Mouse (Mus musculus) embryonic facial prominence, embryonic 15.5 days (tissue): ENCODE results near the gene Dnajb4. TPM values are rescaled to one million over a fixed set of nuclear protein-coding genes. Genes with fewer than 3 reads are reported as not detected.
A peak's percentile ranks its signal among the peaks of the same experiment; 100 is the strongest.

ENCODE experiments used
- ATAC-seq: fragments of 200-750 bp; cut with Nextera tagmentation; 2 replicates; pipeline ENCODE4 v1.8.0; 2017; ENCODE audit warnings: low read depth, moderate TSS enrichment; ENCODE audit not compliant: insufficient number of reproducible peaks, low FRiP score, low TSS enrichment
- H3K27ac ChIP-seq: fragments of 300-500 bp; sonication (generic); replicated peaks from 2 replicates; pipeline ENCODE4 v1.5.1; 2015; ENCODE audit warnings: mild to moderate bottlenecking, inconsistent platforms
- H3K27me3 ChIP-seq: fragments of 300-500 bp; sonication (generic); 2 replicates; pipeline ENCODE4 v1.6.1; 2015; ENCODE audit warnings: inconsistent platforms
- H3K36me3 ChIP-seq: fragments of 300-500 bp; sonication (generic); 2 replicates; pipeline ENCODE4 v1.6.1; 2015; ENCODE audit warnings: mild to moderate bottlenecking, inconsistent platforms
- H3K4me1 ChIP-seq: fragments of 300-500 bp; sonication (generic); 2 replicates; pipeline ENCODE4 v1.6.1; 2015; ENCODE audit warnings: inconsistent platforms
- H3K4me2 ChIP-seq: fragments of 300-500 bp; sonication (generic); replicated peaks from 2 replicates; pipeline ENCODE4 v1.6.1; 2015; ENCODE audit warnings: mild to moderate bottlenecking, inconsistent platforms
- H3K4me3 ChIP-seq: fragments of 300-500 bp; sonication (generic); replicated peaks from 2 replicates; pipeline ENCODE4 v1.5.1; 2015; ENCODE audit warnings: mild to moderate bottlenecking, inconsistent platforms
- H3K9ac ChIP-seq: fragments of 300-500 bp; sonication (generic); 2 replicates; pipeline ENCODE4 v1.6.1; 2015; ENCODE audit warnings: inconsistent platforms
- H3K9me3 ChIP-seq: fragments of 300-500 bp; sonication (generic); replicated peaks from 2 replicates; pipeline ENCODE4 v1.6.1; 2016; ENCODE audit warnings: inconsistent platforms
- WGBS: fragments of 180-500 bp; shearing (Covaris S2); methylation state at CpG from one replicate; pipeline ENCODE4 v1.1.7; 2015; 5-methylcytosine and 5-hydroxymethylcytosine counted together
- polyA plus RNA-seq: library from polyadenylated mRNA; unstranded; fragments of >200 nt; fragmentation: Nextera tagmentation; extraction: Ambion mirVana; gene quantifications from 2 replicates; pipeline ENCODE4 v1.2.1, GENCODE M21; 2015

The Dnajb4 gene
- polyA plus RNA-seq, 1 experiment from 2014 or later = 34.2 TPM

GRCm38 (mm10) chr3:152235238-152235637 lies 25.1 kb upstream of the Dnajb4 start:
- Histone ChIP-seq H3K9ac (no peak overlapping the region), H3K36me3 (peaks cover 46% of the 10 kb centered on the region), H3K4me2 (no peak overlapping the region), H3K27me3 (no peaks in the 10 kb centered on the region), H3K4me3 (no peak overlapping the region), H3K9me3 (no peaks in the 10 kb centered on the region), H3K27ac (no peak overlapping the region), H3K4me1 (no peaks in the 10 kb centered on the region)
- ATAC-seq = no peak
- 97% methylated on average over 1 of the region's 1 CpGs for WGBS

- H3K27ac ChIP-seq = no peak overlapping the region
- 61% methylated on average over 6 of the region's 6 CpGs for WGBS
- ATAC-seq = no peak
- H3K9ac ChIP-seq = no peak overlapping the region
- peaks cover 56% of the 10 kb centered on the region for H3K36me3 ChIP-seq
- no peak overlapping the region for H3K4me2 ChIP-seq
- no peak overlapping the region for H3K4me3 ChIP-seq
- H3K27me3 ChIP-seq = no peaks in the 10 kb centered on the region
- H3K9me3 ChIP-seq = no peaks in the 10 kb centered on the region
- H3K4me1 ChIP-seq = no peaks in the 10 kb centered on the region
These were observed 21.4 kb upstream of the Dnajb4 start for GRCm38 (mm10) chr3:152231333-152232100.

GRCm38 (mm10) chr3:152229271-152229670 lies 19.2 kb upstream of the Dnajb4 start:
- Histone ChIP-seq H3K4me3 (no peak overlapping the region), H3K4me2 (no peak overlapping the region), H3K9ac (no peak overlapping the region), H3K27ac (no peak overlapping the region), H3K27me3 (no peaks in the 10 kb centered on the region), H3K4me1 (no peaks in the 10 kb centered on the region), H3K9me3 (no peaks in the 10 kb centered on the region), H3K36me3 (peaks cover 68% of the 10 kb centered on the region)
- no peak for ATAC-seq
- WGBS = 93% methylated on average over 5 of the region's 5 CpGs

GRCm38 (mm10) chr3:152228843-152229242 lies 18.7 kb upstream of the Dnajb4 start:
- Histone ChIP-seq H3K27me3 (no peaks in the 10 kb centered on the region), H3K4me1 (no peaks in the 10 kb centered on the region), H3K27ac (no peak overlapping the region), H3K9ac (no peak overlapping the region), H3K4me2 (no peak overlapping the region), H3K4me3 (no peak overlapping the region), H3K9me3 (no peaks in the 10 kb centered on the region), H3K36me3 (peaks cover 72% of the 10 kb centered on the region)
- no peak for ATAC-seq
- WGBS = 93% methylated on average over 7 of the region's 7 CpGs

GRCm38 (mm10) chr3:152225906-152226305 lies 15.8 kb upstream of the Dnajb4 start:
- Histone ChIP-seq H3K9me3 (no peaks in the 10 kb centered on the region), H3K4me2 (no peak overlapping the region), H3K4me1 (no peaks in the 10 kb centered on the region), H3K9ac (no peak overlapping the region), H3K36me3 (peaks cover 79% of the 10 kb centered on the region), H3K27ac (no peak overlapping the region), H3K27me3 (no peaks in the 10 kb centered on the region), H3K4me3 (no peak overlapping the region)
- 90% methylated on average over 7 of the region's 7 CpGs for WGBS
- no peak for ATAC-seq

GRCm38 (mm10) chr3:152224918-152225317 lies 14.8 kb upstream of the Dnajb4 start:
- ATAC-seq = no peak
- H3K27ac ChIP-seq = no peak overlapping the region
- no peak overlapping the region for H3K4me3 ChIP-seq
- H3K27me3 ChIP-seq = no peaks in the 10 kb centered on the region
- no peak overlapping the region for H3K9ac ChIP-seq
- peaks cover 83% of the 10 kb centered on the region for H3K36me3 ChIP-seq
- H3K4me2 ChIP-seq = no peak overlapping the region
- no peaks in the 10 kb centered on the region for H3K9me3 ChIP-seq
- H3K4me1 ChIP-seq = no peaks in the 10 kb centered on the region

- Histone ChIP-seq H3K4me3 (peak overlapping the region; percentile 93), H3K36me3 (peaks cover 26% of the 10 kb centered on the region), H3K9ac (no peak overlapping the region), H3K9me3 (no peaks in the 10 kb centered on the region), H3K27ac (no peak overlapping the region), H3K4me2 (peak overlapping the region; percentile 74), H3K27me3 (no peaks in the 10 kb centered on the region), H3K4me1 (peaks cover 30% of the 10 kb centered on the region)
- 41% methylated on average over 3 of the region's 3 CpGs for WGBS
- no peak for ATAC-seq
These were observed 3.3 kb upstream of the Dnajb4 start for GRCm38 (mm10) chr3:152213416-152213815.

- Histone ChIP-seq H3K36me3 (peaks cover 17% of the 10 kb centered on the region), H3K9ac (peak overlapping the region; percentile 100), H3K27ac (0 out of 2 replicates have a peak overlapping the region, but pooled peaks have one; percentile 100), H3K27me3 (no peaks in the 10 kb centered on the region), H3K4me1 (peaks cover 31% of the 10 kb centered on the region), H3K4me3 (peak overlapping the region; percentile 93), H3K4me2 (peak overlapping the region; percentile 74), H3K9me3 (no peaks in the 10 kb centered on the region)
- ATAC-seq = no peak
- 15% methylated on average over 7 of the region's 7 CpGs for WGBS
These were observed 1.7 kb upstream of the Dnajb4 start for GRCm38 (mm10) chr3:152211731-152212279.

- peak overlapping the region; percentile 100 for H3K27ac ChIP-seq
These were observed 758 bp upstream of the Dnajb4 start for GRCm38 (mm10) chr3:152210728-152211391.

GRCm38 (mm10) chr3:152209177-152209966 lies 730 bp downstream of the Dnajb4 start:
- H3K27ac ChIP-seq = peak overlapping the region; percentile 100
- peak; percentile 5; the same call in 1 of the 2 replicates for ATAC-seq
- WGBS = 4% methylated on average over 25 of the region's 25 CpGs
- H3K4me2 ChIP-seq = peak overlapping the region; percentile 65
- peak overlapping the region; percentile 98 for H3K9ac ChIP-seq
- H3K36me3 ChIP-seq = peaks cover 5% of the 10 kb centered on the region; the same call in 1 of the 2 replicates
- peaks cover 28% of the 10 kb centered on the region for H3K4me1 ChIP-seq
- H3K4me3 ChIP-seq = peak overlapping the region; percentile 93
- H3K9me3 ChIP-seq = no peaks in the 10 kb centered on the region
- no peaks in the 10 kb centered on the region for H3K27me3 ChIP-seq

More at GRCm38 (mm10) chr3:152210728-152211391, 758 bp upstream of the Dnajb4 start:
- Histone ChIP-seq H3K4me1 (peaks cover 31% of the 10 kb centered on the region), H3K4me2 (peak overlapping the region; percentile 74), H3K9me3 (no peaks in the 10 kb centered on the region), H3K4me3 (peak overlapping the region; percentile 93), H3K36me3 (peaks cover 9% of the 10 kb centered on the region; the same call in 1 of the 2 replicates), H3K9ac (peak overlapping the region; percentile 100), H3K27me3 (no peaks in the 10 kb centered on the region)
- ATAC-seq = peak; percentile 60
- WGBS = under 1% methylated on average over 52 of the region's 68 CpGs
